13 mouse cellular contexts compared by ENCODE assay signal in the genomic region with DNA sequence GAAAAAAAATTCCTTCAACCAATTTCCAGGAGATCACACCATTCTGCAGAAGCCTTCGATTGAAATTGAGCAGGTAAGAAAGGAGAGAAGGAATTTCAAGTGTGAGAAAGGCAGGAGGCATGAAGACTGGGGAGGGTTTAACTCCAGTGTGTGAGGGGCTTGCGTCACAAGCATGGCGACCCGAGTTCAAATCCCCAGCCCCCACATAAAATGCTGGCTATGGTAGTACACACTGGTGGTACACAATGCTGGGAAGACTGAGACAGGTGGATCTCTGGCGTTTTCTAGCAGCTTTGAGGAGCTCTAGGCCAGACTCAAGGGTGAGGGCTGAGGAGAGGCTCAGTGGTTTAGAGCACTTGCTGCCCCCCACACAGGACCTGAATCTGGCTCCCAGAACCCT.
A peak's percentile ranks its signal among the peaks of the same experiment; 100 is the strongest.
DNase-seq lines count a peak whose midpoint lies in the region; ATAC-seq lines count a peak whose summit lies in the region.
"Had no signal": no experiment of that assay in that cellular context is flagged by ENCODE, and none has a peak within 500 bp of the region (broad histone marks: within the 10 kb centered on the region; RNA-seq: fewer than 3 reads in every experiment).

No protein-coding gene starts in this region.

- no peaks in the 10 kb centered on the region for H3K36me3 ChIP-seq in embryonic facial prominence, embryonic 13.5 days
- H3K36me3 ChIP-seq in embryonic facial prominence, embryonic 10.5 days (replicated peaks) = no peaks in the 10 kb centered on the region
- no peaks in the 10 kb centered on the region for H3K36me3 ChIP-seq in lung, embryonic 15.5 days
- no peaks in the 10 kb centered on the region for H3K36me3 ChIP-seq in forebrain, embryonic 16.5 days (ENCODE audit: control insufficient read depth, insufficient read depth)
- H3K36me3 ChIP-seq in midbrain, embryonic 13.5 days = no peaks in the 10 kb centered on the region
- H3K36me3 ChIP-seq: kidney, embryonic 15.5 days had no signal

- no peak for DNase-seq in embryonic facial prominence, embryonic 10.5 days (ENCODE audit: low spot score)
- DNase-seq in lung, postnatal 4 days = no peak
- no peak for DNase-seq in frontal cortex, adult 2 months (ENCODE audit: extremely low spot score in 1 of 2, low spot score in 1 of 2)

- ATAC-seq in embryonic facial prominence, embryonic 13.5 days (ENCODE audit: insufficient number of reproducible peaks, insufficient read depth, low FRiP score, low TSS enrichment, low read depth) = no peak
- ATAC-seq in lung, embryonic 15.5 days (ENCODE audit: borderline replicate concordance, extremely low read depth, low FRiP score, low TSS enrichment) = no peak
- ATAC-seq in forebrain, embryonic 16.5 days = no peak
- no peak for ATAC-seq in midbrain, embryonic 13.5 days
- no peak for ATAC-seq in megakaryocyte-erythroid progenitor cell, adult 5-6 weeks (replicated peaks; ENCODE audit: low FRiP score, low TSS enrichment, poor library complexity, severe bottlenecking)
- ATAC-seq: activated CD4-positive, CD25-positive, alpha-beta regulatory T cell, adult 4 months; inflammation-experienced regulatory T-cells, adult 6 months had no signal

- H3K9ac ChIP-seq in embryonic facial prominence, embryonic 13.5 days = no peak overlapping the region
- no peak overlapping the region for H3K9ac ChIP-seq in lung, embryonic 15.5 days
- H3K9ac ChIP-seq in forebrain, embryonic 16.5 days (replicated peaks; ENCODE audit: low read depth, low read length) = no peak overlapping the region
- no peak overlapping the region for H3K9ac ChIP-seq in midbrain, embryonic 13.5 days (replicated peaks)
- H3K9ac ChIP-seq: kidney, embryonic 15.5 days had no signal

- no peak overlapping the region for H3K4me2 ChIP-seq in embryonic facial prominence, embryonic 13.5 days
- no peak overlapping the region for H3K4me2 ChIP-seq in lung, embryonic 15.5 days
- H3K4me2 ChIP-seq in forebrain, embryonic 16.5 days (ENCODE audit: low read length) = no peak overlapping the region
- no peak overlapping the region for H3K4me2 ChIP-seq in midbrain, embryonic 13.5 days (replicated peaks)

- no peak overlapping the region for H3K4me3 ChIP-seq in embryonic facial prominence, embryonic 13.5 days
- no peak overlapping the region for H3K4me3 ChIP-seq in embryonic facial prominence, embryonic 10.5 days
- no peak overlapping the region for H3K4me3 ChIP-seq in lung, embryonic 15.5 days
- no peak overlapping the region for H3K4me3 ChIP-seq in forebrain, embryonic 16.5 days (replicated peaks; ENCODE audit: low read length)
- no peak overlapping the region for H3K4me3 ChIP-seq in midbrain, embryonic 13.5 days (replicated peaks)
- H3K4me3 ChIP-seq: kidney, embryonic 15.5 days had no signal

- H3K9me3 ChIP-seq in embryonic facial prominence, embryonic 13.5 days = no peaks in the 10 kb centered on the region
- no peaks in the 10 kb centered on the region for H3K9me3 ChIP-seq in embryonic facial prominence, embryonic 10.5 days
- H3K9me3 ChIP-seq in lung, embryonic 15.5 days = no peaks in the 10 kb centered on the region
- H3K9me3 ChIP-seq in forebrain, embryonic 16.5 days (ENCODE audit: control insufficient read depth, low read length) = no peaks in the 10 kb centered on the region
- no peaks in the 10 kb centered on the region for H3K9me3 ChIP-seq in midbrain, embryonic 13.5 days
- H3K9me3 ChIP-seq: kidney, embryonic 15.5 days had no signal

- H3K4me1 ChIP-seq in embryonic facial prominence, embryonic 13.5 days = peaks cover 14% of the 10 kb centered on the region
- peaks cover 13% of the 10 kb centered on the region for H3K4me1 ChIP-seq in embryonic facial prominence, embryonic 10.5 days
- peaks cover 11% of the 10 kb centered on the region for H3K4me1 ChIP-seq in lung, embryonic 15.5 days
- peaks cover 13% of the 10 kb centered on the region for H3K4me1 ChIP-seq in forebrain, embryonic 16.5 days (replicated peaks; ENCODE audit: control insufficient read depth, insufficient read depth, low read length)
- H3K4me1 ChIP-seq in midbrain, embryonic 13.5 days (replicated peaks) = peaks cover 16% of the 10 kb centered on the region

- peak overlapping the region; percentile 77 for H3K27ac ChIP-seq in embryonic facial prominence, embryonic 13.5 days
- H3K27ac ChIP-seq in embryonic facial prominence, embryonic 10.5 days (replicated peaks) = no peak overlapping the region
- peak overlapping the region; percentile 69 for H3K27ac ChIP-seq in lung, embryonic 15.5 days
- peak overlapping the region; percentile 90 for H3K27ac ChIP-seq in forebrain, embryonic 16.5 days (ENCODE audit: low read length)
- H3K27ac ChIP-seq in midbrain, embryonic 13.5 days = peak overlapping the region; percentile 77
- H3K27ac ChIP-seq: kidney, embryonic 15.5 days; stomach, postnatal 0 days had no signal

- no peaks in the 10 kb centered on the region for H3K27me3 ChIP-seq in embryonic facial prominence, embryonic 13.5 days
- no peaks in the 10 kb centered on the region for H3K27me3 ChIP-seq in embryonic facial prominence, embryonic 10.5 days (replicated peaks; ENCODE audit: low read depth, poor library complexity, severe bottlenecking)
- no peaks in the 10 kb centered on the region for H3K27me3 ChIP-seq in lung, embryonic 15.5 days
- H3K27me3 ChIP-seq in forebrain, embryonic 16.5 days (replicated peaks; ENCODE audit: control insufficient read depth, insufficient read depth, low read length) = no peaks in the 10 kb centered on the region
- peaks cover 14% of the 10 kb centered on the region for H3K27me3 ChIP-seq in midbrain, embryonic 13.5 days
- H3K27me3 ChIP-seq: CH12.LX; kidney, embryonic 15.5 days had no signal

- WGBS in embryonic facial prominence, embryonic 13.5 days = 81% methylated on average over 5 of the region's 5 CpGs
- 83% methylated on average over 5 of the region's 5 CpGs for WGBS in embryonic facial prominence, embryonic 10.5 days
- 77% methylated on average over 5 of the region's 5 CpGs for WGBS in lung, embryonic 15.5 days
- 57% methylated on average over 5 of the region's 5 CpGs for WGBS in forebrain, embryonic 16.5 days
- 73% methylated on average over 5 of the region's 5 CpGs for WGBS in midbrain, embryonic 13.5 days
